Mouse (Mus musculus) midbrain, embryonic 11.5 days (tissue): Measurements from ENCODE around the gene Wdr72. TPM values are rescaled to one million over a fixed set of nuclear protein-coding genes. Genes with fewer than 3 reads are reported as not detected.
A peak's percentile ranks its signal among the peaks of the same experiment; 100 is the strongest.

Experiments
- ATAC-seq: fragments of 200-750 bp; cut with Nextera tagmentation; 2 replicates; pipeline ENCODE4 v1.8.0; 2017; ENCODE audit warnings: moderate TSS enrichment, moderate library complexity; ENCODE audit not compliant: low FRiP score
- DNase-seq: peaks from one replicate; pipeline ENCODE4 v3.0.0; 2015; ENCODE audit warnings: low spot score; ENCODE audit errors: missing footprints
- H3K27ac ChIP-seq: fragments of 300-500 bp; sonication (generic); 2 replicates; pipeline ENCODE4 v1.5.1; 2014; ENCODE audit warnings: low read depth, low read length
- H3K27me3 ChIP-seq: fragments of 300-500 bp; sonication (generic); 2 replicates; pipeline ENCODE4 v1.6.1; 2014; ENCODE audit warnings: mild to moderate bottlenecking, low read length, moderate library complexity, mixed read lengths; ENCODE audit not compliant: control insufficient read depth, insufficient read depth
- H3K36me3 ChIP-seq: fragments of 300-500 bp; sonication (generic); 2 replicates; pipeline ENCODE4 v1.6.1; 2014; ENCODE audit warnings: mild to moderate bottlenecking, low read length, moderate library complexity, mixed read lengths; ENCODE audit not compliant: control insufficient read depth, insufficient read depth
- H3K4me1 ChIP-seq: fragments of 300-500 bp; sonication (generic); 2 replicates; pipeline ENCODE4 v1.6.1; 2014; ENCODE audit warnings: low read length; ENCODE audit not compliant: control insufficient read depth, insufficient read depth
- H3K4me2 ChIP-seq: fragments of 300-500 bp; sonication (generic); 2 replicates; pipeline ENCODE4 v1.6.1; 2014; ENCODE audit warnings: mild to moderate bottlenecking, moderate library complexity
- H3K4me3 ChIP-seq: fragments of 300-500 bp; sonication (generic); 2 replicates; pipeline ENCODE4 v1.5.1; 2014; ENCODE audit warnings: low read depth, low read length
- H3K9ac ChIP-seq: fragments of 300-500 bp; sonication (generic); 2 replicates; pipeline ENCODE4 v1.6.1; 2014; ENCODE audit warnings: low read length
- H3K9me3 ChIP-seq: fragments of 300-500 bp; sonication (generic); 2 replicates; pipeline ENCODE4 v1.6.1; 2016; ENCODE audit warnings: low read length; ENCODE audit not compliant: control insufficient read depth
- WGBS: fragments of 180-500 bp; shearing (Covaris S2); extraction: QIAGEN DNeasy Blood & Tissue Kit; methylation state at CpG from one replicate; pipeline ENCODE4 v1.1.7; 2014; 5-methylcytosine and 5-hydroxymethylcytosine counted together
- polyA plus RNA-seq: library from polyadenylated mRNA; unstranded; fragments of >200 nt; fragmentation: Nextera tagmentation; extraction: Ambion mirVana; gene quantifications from 2 replicates; pipeline ENCODE4 v1.2.1, GENCODE M21; 2014

Wdr72 gene
- polyA plus RNA-seq, 1 experiment from 2014 or later = 0.90 TPM

GRCm38 (mm10) chr9:74258389-74258788 lies 148.2 kb downstream of the Wdr72 start:
- H3K27me3 ChIP-seq = no peaks in the 10 kb centered on the region
- no peak for ATAC-seq
- no peak overlapping the region for H3K9ac ChIP-seq
- H3K36me3 ChIP-seq = no peaks in the 10 kb centered on the region
- no peak for DNase-seq
- WGBS = 52% methylated on average over 4 of the region's 4 CpGs
- H3K4me3 ChIP-seq = no peak overlapping the region
- no peaks in the 10 kb centered on the region for H3K4me1 ChIP-seq
- H3K4me2 ChIP-seq = no peak overlapping the region
- H3K27ac ChIP-seq = no peak overlapping the region
- H3K9me3 ChIP-seq = no peaks in the 10 kb centered on the region

GRCm38 (mm10) chr9:74277752-74278385 lies 167.7 kb downstream of the Wdr72 start:
- Histone ChIP-seq H3K4me1 (peaks cover 32% of the 10 kb centered on the region), H3K36me3 (no peaks in the 10 kb centered on the region), H3K4me2 (peak overlapping the region; percentile 27), H3K27ac (peak overlapping the region; percentile 80), H3K27me3 (no peaks in the 10 kb centered on the region), H3K9ac (no peak overlapping the region; the same call in 1 of the 2 replicates), H3K9me3 (no peaks in the 10 kb centered on the region), H3K4me3 (no peak overlapping the region)
- 18% methylated on average over 14 of the region's 14 CpGs for WGBS
- DNase-seq (peak; percentile 93), ATAC-seq (peak; percentile 90)

DNA sequence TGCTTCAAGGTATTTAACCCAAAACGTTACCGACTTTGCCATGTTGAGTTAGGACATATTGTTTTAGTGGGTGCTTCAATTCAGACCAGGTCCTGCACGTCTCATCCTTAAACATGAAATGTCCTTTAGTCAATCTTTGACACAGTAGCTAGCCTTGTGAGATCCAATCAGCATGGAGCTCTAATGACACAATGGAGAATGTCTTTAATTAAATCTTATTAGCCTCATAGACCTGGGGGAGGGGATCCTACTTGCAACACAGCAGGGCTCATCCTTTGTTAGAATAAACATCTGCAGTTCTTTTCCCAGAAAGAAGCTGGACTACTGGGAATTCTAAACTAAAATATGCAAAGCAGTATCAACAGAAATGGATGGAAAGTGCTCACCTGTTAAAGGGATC lies 171.9 kb downstream of the Wdr72 start:
- no peak overlapping the region for H3K27ac ChIP-seq
- no peak overlapping the region for H3K4me2 ChIP-seq
- peaks cover 18% of the 10 kb centered on the region for H3K4me1 ChIP-seq
- no peaks in the 10 kb centered on the region for H3K36me3 ChIP-seq
- H3K9ac ChIP-seq = no peak overlapping the region
- H3K9me3 ChIP-seq = no peaks in the 10 kb centered on the region
- 17% methylated on average over 3 of the region's 3 CpGs for WGBS
- no peak overlapping the region for H3K4me3 ChIP-seq
- DNase-seq (no peak), ATAC-seq (no peak)
- H3K27me3 ChIP-seq = no peaks in the 10 kb centered on the region

DNA sequence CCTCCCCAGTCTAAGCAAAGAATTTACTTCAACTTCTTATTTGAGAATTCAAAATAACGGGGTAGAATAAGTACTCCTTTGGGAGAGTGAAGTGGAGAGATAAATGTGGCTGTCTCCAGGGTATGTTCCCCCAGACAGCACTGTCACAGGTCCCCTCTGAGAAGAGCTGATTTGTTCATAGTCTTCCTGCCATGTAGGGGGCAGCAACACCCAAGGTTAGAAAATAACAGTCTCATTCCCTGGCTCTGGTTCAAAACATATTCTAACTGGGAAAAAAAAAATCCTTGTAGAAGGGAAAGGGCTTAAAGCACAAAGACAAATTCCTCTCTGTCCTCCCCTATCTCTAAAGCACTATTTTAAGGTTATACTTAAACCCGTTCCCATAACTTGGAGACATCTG lies 176.1 kb downstream of the Wdr72 start:
- 66% methylated on average over 2 of the region's 2 CpGs for WGBS
- no peak overlapping the region for H3K9ac ChIP-seq
- H3K4me3 ChIP-seq = no peak overlapping the region
- ATAC-seq (no peak), DNase-seq (peak; percentile 65)
- no peaks in the 10 kb centered on the region for H3K27me3 ChIP-seq
- peaks cover 3% of the 10 kb centered on the region; the same call in 1 of the 2 replicates for H3K4me1 ChIP-seq
- H3K36me3 ChIP-seq = no peaks in the 10 kb centered on the region
- no peak overlapping the region for H3K27ac ChIP-seq
- H3K4me2 ChIP-seq = no peak overlapping the region
- no peaks in the 10 kb centered on the region for H3K9me3 ChIP-seq

DNA sequence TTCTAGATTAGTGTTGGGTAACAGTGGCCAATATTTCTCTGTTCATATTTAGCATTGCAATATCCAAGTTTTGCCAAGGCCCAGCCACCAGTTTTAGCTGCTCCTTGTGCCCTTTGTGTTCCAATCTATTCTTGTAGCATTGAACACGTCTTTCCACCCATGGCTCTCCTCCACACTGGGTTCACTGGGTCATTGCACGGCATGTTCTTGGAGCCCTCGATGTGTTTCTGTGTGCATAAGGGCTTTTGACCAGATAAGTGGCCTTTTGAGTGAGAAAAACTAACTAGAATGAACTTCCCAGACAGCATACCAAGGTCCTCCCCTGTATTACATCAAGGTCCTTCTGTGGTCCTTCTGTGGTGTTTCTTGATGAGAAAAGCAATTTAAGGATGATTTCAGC lies 184.3 kb downstream of the Wdr72 start:
- WGBS = 78% methylated on average over 3 of the region's 3 CpGs
- Histone ChIP-seq H3K4me2 (no peak overlapping the region), H3K4me3 (no peak overlapping the region), H3K36me3 (no peaks in the 10 kb centered on the region), H3K27me3 (no peaks in the 10 kb centered on the region), H3K27ac (no peak overlapping the region), H3K9ac (no peak overlapping the region), H3K9me3 (no peaks in the 10 kb centered on the region), H3K4me1 (no peaks in the 10 kb centered on the region)
- ATAC-seq (no peak), DNase-seq (no peak)

- Histone ChIP-seq H3K27ac (no peak overlapping the region), H3K4me3 (no peak overlapping the region), H3K4me1 (no peaks in the 10 kb centered on the region), H3K9me3 (no peaks in the 10 kb centered on the region), H3K4me2 (no peak overlapping the region), H3K36me3 (no peaks in the 10 kb centered on the region), H3K27me3 (no peaks in the 10 kb centered on the region), H3K9ac (no peak overlapping the region)
- DNase-seq (no peak), ATAC-seq (no peak)
- 100% methylated on average over 1 of the region's 1 CpGs for WGBS
Observed at GRCm38 (mm10) chr9:74318771-74319170, 208.6 kb downstream of the Wdr72 start.

- WGBS = 79% methylated on average over 11 of the region's 11 CpGs
- DNase-seq (no peak), ATAC-seq (no peak)
- no peak overlapping the region for H3K9ac ChIP-seq
- H3K4me2 ChIP-seq = no peak overlapping the region
- no peak overlapping the region for H3K4me3 ChIP-seq
- no peaks in the 10 kb centered on the region for H3K9me3 ChIP-seq
- H3K36me3 ChIP-seq = no peaks in the 10 kb centered on the region
- H3K27me3 ChIP-seq = no peaks in the 10 kb centered on the region
- H3K27ac ChIP-seq = no peak overlapping the region
- H3K4me1 ChIP-seq = no peaks in the 10 kb centered on the region
Observed at GRCm38 (mm10) chr9:74324089-74324924, 214.2 kb downstream of the Wdr72 start.

GRCm38 (mm10) chr9:74324925-74325295 lies 214.8 kb downstream of the Wdr72 start:
- H3K4me1 ChIP-seq = no peaks in the 10 kb centered on the region
- WGBS = 62% methylated on average over 3 of the region's 3 CpGs

DNA sequence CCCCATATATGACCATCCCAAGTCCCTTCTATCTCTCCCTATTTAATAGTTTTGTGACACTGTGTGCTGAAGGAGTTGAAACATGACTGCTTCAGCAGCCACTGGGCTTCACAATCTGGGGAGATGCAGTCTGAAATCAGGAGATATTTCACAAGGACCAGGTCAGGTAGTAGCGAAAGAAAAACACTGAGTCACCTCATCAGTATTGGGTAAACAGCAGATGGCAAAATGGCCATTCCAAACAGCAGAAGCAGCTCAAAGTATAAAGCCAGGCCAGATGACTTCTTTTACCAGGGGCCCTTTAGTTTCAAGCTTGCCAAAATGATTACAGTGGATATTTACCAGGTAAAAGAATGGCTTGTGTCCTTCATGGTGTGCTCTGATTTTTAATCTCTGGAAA lies 215.8 kb downstream of the Wdr72 start:
- no peaks in the 10 kb centered on the region for H3K36me3 ChIP-seq
- no peak for DNase-seq
- H3K27me3 ChIP-seq = no peaks in the 10 kb centered on the region
- H3K4me1 ChIP-seq = no peaks in the 10 kb centered on the region
- no peak overlapping the region for H3K27ac ChIP-seq
- H3K4me2 ChIP-seq = no peak overlapping the region
- 93% methylated on average over 1 of the region's 1 CpGs for WGBS
- no peak overlapping the region for H3K4me3 ChIP-seq
- no peaks in the 10 kb centered on the region for H3K9me3 ChIP-seq
- no peak overlapping the region for H3K9ac ChIP-seq
- ATAC-seq = no peak

More at GRCm38 (mm10) chr9:74324925-74325295, 214.8 kb downstream of the Wdr72 start:
- Histone ChIP-seq H3K4me3 (no peak overlapping the region), H3K9me3 (no peaks in the 10 kb centered on the region), H3K9ac (no peak overlapping the region), H3K27ac (no peak overlapping the region), H3K4me2 (no peak overlapping the region), H3K36me3 (no peaks in the 10 kb centered on the region), H3K27me3 (no peaks in the 10 kb centered on the region)
- no peak for DNase-seq
- no peak for ATAC-seq
